ENCODE assay signal across 8 mouse cellular contexts in the genomic region with DNA sequence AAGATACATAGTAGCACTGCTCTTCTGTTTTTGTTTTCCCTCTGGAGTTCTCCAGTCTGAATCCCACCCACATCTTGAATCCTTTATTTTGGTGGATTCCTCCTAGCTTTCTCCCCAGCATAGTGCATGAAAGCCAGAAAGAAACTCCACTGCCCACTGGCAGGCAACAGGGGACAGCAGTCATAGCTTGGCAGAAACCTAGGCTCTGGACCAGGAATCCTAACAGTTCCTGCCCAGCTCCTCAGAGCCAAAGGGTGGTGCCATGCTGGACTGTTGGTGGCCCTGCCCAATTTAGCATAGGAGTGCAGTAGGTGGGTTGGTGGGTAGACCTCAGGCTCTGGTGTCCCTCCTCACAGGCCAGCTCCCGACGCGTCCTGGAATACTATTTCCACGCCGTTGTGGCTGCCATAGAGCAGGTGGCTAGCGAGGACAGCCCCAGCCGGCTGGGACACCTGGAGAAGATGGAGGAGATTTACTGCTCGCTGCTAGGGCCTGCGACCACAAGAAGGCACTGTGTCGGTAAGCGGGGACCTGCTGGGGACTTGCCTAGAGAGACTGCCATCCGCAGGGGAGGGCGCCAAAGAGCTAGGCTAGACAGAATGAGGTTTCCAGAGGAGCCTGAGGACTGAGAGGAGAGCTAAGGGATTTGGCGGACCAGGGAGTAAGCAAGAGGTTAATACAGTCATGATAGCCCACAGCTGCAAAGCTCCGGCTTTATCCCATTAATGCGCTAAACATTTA. TPM values are rescaled to one million over a fixed set of nuclear protein-coding genes. Genes with fewer than 3 reads are reported as not detected.
DNase-seq lines count a peak whose midpoint lies in the region; ATAC-seq and TF ChIP-seq lines count a peak whose summit lies in the region.

No protein-coding gene starts in this region.

- no peak overlapping the region for H3K27ac ChIP-seq in heart, embryonic 15.5 days
- peak overlapping the region; percentile 60 for H3K27ac ChIP-seq in left cerebral cortex, adult 2 months

- H3K36me3 ChIP-seq in heart, embryonic 15.5 days, result no peaks in the 10 kb centered on the region

- 0 out of 2 replicates have a peak, but pooled peaks cover 10% of the 10 kb centered on the region for H3K4me1 ChIP-seq in heart, embryonic 15.5 days (replicated peaks)

- no peak overlapping the region for H3K4me2 ChIP-seq in heart, embryonic 15.5 days

- DNase-seq in heart, postnatal 25 days (ENCODE audit: low spot score), result no peak
- peak; percentile 83 for DNase-seq in ES-CJ7 (ENCODE audit: low read depth, low spot score)
- peak; percentile 73 for DNase-seq in cerebellum, adult 9-11 months
- peak; percentile 39 to 62 for DNase-seq in gastrocnemius, postnatal 4 days (ENCODE audit: low spot score in 2 of 2)
- peak; percentile 51 to 66 for DNase-seq in left cerebral cortex, adult 2 months (ENCODE audit: extremely low spot score in 1 of 2, low spot score in 2 of 2)
- DNase-seq in right cerebral cortex, adult 2 months (ENCODE audit: low spot score in 2 of 2), result peak; percentile 62 to 67
- DNase-seq in c-Kit-positive CD71-positive TER-119-positive erythroid progenitor cells, embryonic 14.5 days (ENCODE audit: low spot score), result no peak

- peak; percentile 61 for TF ChIP-seq CTCF in left cerebral cortex, adult 2 months (IDR thresholded peaks at IDR 0.05)

- intact Hi-C loops in heart, postnatal 25 days (cut with DNase I), result no loop called here
- intact Hi-C loops in left cerebral cortex, adult 2 months (cut with DNase I), result no loop called here

- no peak overlapping the region for H3K9ac ChIP-seq in heart, embryonic 15.5 days

- peaks cover 11% of the 10 kb centered on the region; the same call in 1 of the 2 replicates for H3K27me3 ChIP-seq in heart, embryonic 15.5 days

- ATAC-seq in heart, embryonic 15.5 days (replicated peaks; ENCODE audit: insufficient number of reproducible peaks, insufficient read depth, low FRiP score, low read depth), result peak; percentile 56; the same call in 1 of the 2 replicates

- 28% methylated on average over 16 of the region's 16 CpGs for WGBS in heart, embryonic 15.5 days

- no peak overlapping the region for H3K4me3 ChIP-seq in heart, embryonic 15.5 days
- H3K4me3 ChIP-seq in left cerebral cortex, adult 2 months, result no peak overlapping the region

- no peaks in the 10 kb centered on the region for H3K9me3 ChIP-seq in heart, embryonic 15.5 days (replicated peaks)

RNA-seq across cellular contexts. Expression of a gene that starts 24.8 kb away (rescaled TPM):
- 0.19 TPM in 1 of 2 replicates, not detected in the other for polyA plus RNA-seq in heart, embryonic 15.5 days (2015; fragmentation: Nextera tagmentation; extraction: Ambion mirVana)
- under 1 TPM in 1 of 2 experiments, not detected in 1; 0.11 TPM for total RNA-seq in heart, postnatal 25 days (2021)
- under 1 TPM in 1 of 2 experiments, not detected in 1; 0.21 TPM for total RNA-seq in gastrocnemius, postnatal 4 days (2021)
- not detected for total RNA-seq in left cerebral cortex, adult 2 months (2021)

RNA-seq across cellular contexts. Expression of a gene that starts 28.4 kb away (rescaled TPM):
- polyA plus RNA-seq in heart, embryonic 15.5 days (2015; fragmentation: Nextera tagmentation; extraction: Ambion mirVana), result 4.3 and 7.1 TPM in 2 replicates
- 1 to 10 TPM; 4.9 to 5.6 TPM for total RNA-seq in heart, postnatal 25 days (2021)
- 1 to 10 TPM; 3.8 to 4.8 TPM for total RNA-seq in gastrocnemius, postnatal 4 days (2021)
- 1 to 10 TPM; 5.0 to 6.4 TPM for total RNA-seq in left cerebral cortex, adult 2 months (2021)

RNA-seq across cellular contexts. Expression of a gene that starts 55.6 kb away (rescaled TPM):
- 1.0 and 1.4 TPM in 2 replicates for polyA plus RNA-seq in heart, embryonic 15.5 days (2015; fragmentation: Nextera tagmentation; extraction: Ambion mirVana)
- not detected for total RNA-seq in heart, postnatal 25 days (2021)
- not detected for total RNA-seq in gastrocnemius, postnatal 4 days (2021)
- total RNA-seq in left cerebral cortex, adult 2 months (2021), result 1 to 10 TPM in 1 of 2 experiments, under 1 TPM in 1; 0.66 to 1.2 TPM

Comparison
In these comparisons a context has a peak if more than half of its experiments do, and no peak if none do; other contexts are left out.
1. DNase-seq: peak in ES-CJ7 (single experiment), cerebellum, adult 9-11 months (single experiment), gastrocnemius, postnatal 4 days (2 of 2), left cerebral cortex, adult 2 months (2 of 2) and right cerebral cortex, adult 2 months (2 of 2); none in heart, postnatal 25 days (single experiment) and c-Kit-positive CD71-positive TER-119-positive erythroid progenitor cells, embryonic 14.5 days (single experiment).